In the genomic region with DNA sequence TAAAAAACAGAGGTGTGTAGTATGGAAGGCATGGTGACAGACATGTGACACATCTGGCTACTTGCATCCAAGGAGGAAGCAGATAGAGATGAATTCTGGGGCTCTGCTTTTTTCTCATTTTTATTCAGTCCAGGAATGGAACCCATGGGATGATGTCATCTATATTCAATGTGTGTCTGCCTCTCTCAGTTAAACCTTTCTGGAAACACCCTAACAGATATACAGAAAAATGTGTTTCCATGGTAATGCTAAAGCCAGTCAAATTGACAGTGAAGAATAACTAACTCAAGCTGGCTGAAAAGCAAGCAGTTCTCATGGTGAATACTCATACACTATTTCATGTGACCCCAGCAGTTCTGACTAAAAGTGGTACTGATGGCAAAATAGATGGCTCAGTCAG, we compare ENCODE assay signal across 16 mouse cellular contexts.
DNase-seq lines count a peak whose midpoint lies in the region; ATAC-seq and TF ChIP-seq lines count a peak whose summit lies in the region.
"Had no signal": no experiment of that assay in that cellular context is flagged by ENCODE, and none has a peak within 500 bp of the region (broad histone marks: within the 10 kb centered on the region; RNA-seq: fewer than 3 reads in every experiment).

No protein-coding gene starts in this region.

- no peak overlapping the region for H3K9ac ChIP-seq in forebrain, postnatal 0 days
- H3K9ac ChIP-seq in forebrain, embryonic 12.5 days: no peak overlapping the region
- H3K9ac ChIP-seq in hindbrain, postnatal 0 days (replicated peaks; ENCODE audit: low read length): no peak overlapping the region
- no peak overlapping the region for H3K9ac ChIP-seq in hindbrain, embryonic 13.5 days
- no peak overlapping the region for H3K9ac ChIP-seq in midbrain, postnatal 0 days (replicated peaks; ENCODE audit: low read length, poor library complexity, severe bottlenecking)
- H3K9ac ChIP-seq in midbrain, embryonic 13.5 days (replicated peaks): no peak overlapping the region
- H3K9ac ChIP-seq: forebrain, embryonic 15.5 days; intestine, embryonic 15.5 days had no signal

- TF ChIP-seq CTCF in forebrain, postnatal 0 days (IDR thresholded peaks at IDR 0.05; ENCODE audit: low read depth): no peak
- no peak for TF ChIP-seq CTCF in hindbrain, postnatal 0 days (IDR thresholded peaks at IDR 0.05; ENCODE audit: low read depth)
- no peak for TF ChIP-seq CTCF in midbrain, postnatal 0 days (IDR thresholded peaks at IDR 0.05)

- H3K36me3 ChIP-seq in forebrain, postnatal 0 days (ENCODE audit: insufficient read depth): no peaks in the 10 kb centered on the region
- no peaks in the 10 kb centered on the region for H3K36me3 ChIP-seq in forebrain, embryonic 12.5 days (replicated peaks)
- no peaks in the 10 kb centered on the region for H3K36me3 ChIP-seq in hindbrain, postnatal 0 days (ENCODE audit: insufficient read depth, low read length)
- H3K36me3 ChIP-seq in hindbrain, embryonic 13.5 days: no peaks in the 10 kb centered on the region
- H3K36me3 ChIP-seq in midbrain, postnatal 0 days (ENCODE audit: insufficient read depth, low read length): no peaks in the 10 kb centered on the region
- no peaks in the 10 kb centered on the region for H3K36me3 ChIP-seq in midbrain, embryonic 13.5 days
- H3K36me3 ChIP-seq: embryonic facial prominence, embryonic 10.5 days; forebrain, embryonic 15.5 days; intestine, embryonic 15.5 days had no signal

- peak; percentile 30 for DNase-seq in forebrain, postnatal 0 days
- peak; percentile 7 for DNase-seq in hindbrain, postnatal 0 days (ENCODE audit: low spot score)
- DNase-seq in midbrain, postnatal 0 days (ENCODE audit: low spot score): no peak
- no peak for DNase-seq in neural tube, embryonic 10.5 days (ENCODE audit: extremely low spot score, low spot score)
- DNase-seq: adrenal gland, postnatal 10 days; cerebellum, adult 2 months; cerebellum, postnatal 10 days; gastrocnemius, postnatal 36 days; heart, adult 11 months; heart, postnatal 10 days had no signal

- no peak overlapping the region for H3K4me3 ChIP-seq in forebrain, postnatal 0 days (ENCODE audit: low read depth, low read length)
- no peak overlapping the region for H3K4me3 ChIP-seq in forebrain, embryonic 12.5 days (replicated peaks)
- no peak overlapping the region for H3K4me3 ChIP-seq in hindbrain, postnatal 0 days (ENCODE audit: low read length)
- no peak overlapping the region for H3K4me3 ChIP-seq in hindbrain, embryonic 13.5 days
- no peak overlapping the region for H3K4me3 ChIP-seq in midbrain, postnatal 0 days (ENCODE audit: low read depth, low read length)
- H3K4me3 ChIP-seq in midbrain, embryonic 13.5 days (replicated peaks): no peak overlapping the region
- H3K4me3 ChIP-seq: embryonic facial prominence, embryonic 10.5 days; forebrain, embryonic 15.5 days; intestine, embryonic 15.5 days had no signal

- no peaks in the 10 kb centered on the region for H3K27me3 ChIP-seq in forebrain, postnatal 0 days (ENCODE audit: insufficient read depth, low read length)
- H3K27me3 ChIP-seq in forebrain, embryonic 12.5 days: no peaks in the 10 kb centered on the region
- no peaks in the 10 kb centered on the region for H3K27me3 ChIP-seq in hindbrain, postnatal 0 days (ENCODE audit: insufficient read depth, low read length)
- no peaks in the 10 kb centered on the region for H3K27me3 ChIP-seq in hindbrain, embryonic 13.5 days
- no peaks in the 10 kb centered on the region for H3K27me3 ChIP-seq in midbrain, postnatal 0 days (ENCODE audit: insufficient read depth, low read length)
- H3K27me3 ChIP-seq in midbrain, embryonic 13.5 days: no peaks in the 10 kb centered on the region
- H3K27me3 ChIP-seq: forebrain, embryonic 15.5 days; intestine, embryonic 15.5 days had no signal

- no peaks in the 10 kb centered on the region for H3K9me3 ChIP-seq in forebrain, postnatal 0 days (ENCODE audit: low read length)
- no peaks in the 10 kb centered on the region for H3K9me3 ChIP-seq in forebrain, embryonic 12.5 days
- no peaks in the 10 kb centered on the region for H3K9me3 ChIP-seq in hindbrain, postnatal 0 days (ENCODE audit: low read length)
- no peaks in the 10 kb centered on the region for H3K9me3 ChIP-seq in hindbrain, embryonic 13.5 days
- no peaks in the 10 kb centered on the region for H3K9me3 ChIP-seq in midbrain, postnatal 0 days (ENCODE audit: low read length)
- 0 out of 2 replicates have a peak, but pooled peaks cover 3% of the 10 kb centered on the region for H3K9me3 ChIP-seq in midbrain, embryonic 13.5 days
- H3K9me3 ChIP-seq: embryonic facial prominence, embryonic 10.5 days; forebrain, embryonic 15.5 days; intestine, embryonic 15.5 days had no signal

- no peaks in the 10 kb centered on the region for H3K4me1 ChIP-seq in forebrain, postnatal 0 days (ENCODE audit: insufficient read depth)
- no peaks in the 10 kb centered on the region for H3K4me1 ChIP-seq in forebrain, embryonic 12.5 days
- H3K4me1 ChIP-seq in hindbrain, postnatal 0 days (ENCODE audit: insufficient read depth, low read length): no peaks in the 10 kb centered on the region
- no peaks in the 10 kb centered on the region for H3K4me1 ChIP-seq in hindbrain, embryonic 13.5 days (replicated peaks)
- H3K4me1 ChIP-seq in midbrain, postnatal 0 days (ENCODE audit: insufficient read depth, low read length): no peaks in the 10 kb centered on the region
- H3K4me1 ChIP-seq in midbrain, embryonic 13.5 days (replicated peaks): no peaks in the 10 kb centered on the region
- H3K4me1 ChIP-seq: forebrain, embryonic 15.5 days; intestine, embryonic 15.5 days had no signal

- H3K4me2 ChIP-seq in forebrain, postnatal 0 days (ENCODE audit: low read depth): no peak overlapping the region
- H3K4me2 ChIP-seq in forebrain, embryonic 12.5 days: no peak overlapping the region
- no peak overlapping the region for H3K4me2 ChIP-seq in hindbrain, postnatal 0 days (ENCODE audit: low read depth, low read length)
- no peak overlapping the region for H3K4me2 ChIP-seq in hindbrain, embryonic 13.5 days
- no peak overlapping the region for H3K4me2 ChIP-seq in midbrain, postnatal 0 days (ENCODE audit: low read depth, low read length, poor library complexity, severe bottlenecking)
- H3K4me2 ChIP-seq in midbrain, embryonic 13.5 days (replicated peaks): no peak overlapping the region
- H3K4me2 ChIP-seq: forebrain, embryonic 15.5 days; intestine, embryonic 15.5 days had no signal

- no peak overlapping the region for H3K27ac ChIP-seq in forebrain, postnatal 0 days (ENCODE audit: low read depth, low read length)
- no peak overlapping the region for H3K27ac ChIP-seq in forebrain, embryonic 12.5 days
- no peak overlapping the region for H3K27ac ChIP-seq in hindbrain, postnatal 0 days
- H3K27ac ChIP-seq in hindbrain, embryonic 13.5 days: no peak overlapping the region
- no peak overlapping the region for H3K27ac ChIP-seq in midbrain, postnatal 0 days (ENCODE audit: low read depth, low read length)
- H3K27ac ChIP-seq in midbrain, embryonic 13.5 days: no peak overlapping the region
- H3K27ac ChIP-seq: embryonic facial prominence, embryonic 10.5 days; forebrain, embryonic 15.5 days; intestine, embryonic 15.5 days had no signal

- peak; percentile 95 for ATAC-seq in forebrain, postnatal 0 days
- ATAC-seq in forebrain, embryonic 12.5 days (ENCODE audit: low FRiP score): no peak
- ATAC-seq in hindbrain, postnatal 0 days: peak; percentile 45
- no peak for ATAC-seq in hindbrain, embryonic 13.5 days (ENCODE audit: low FRiP score)
- ATAC-seq in midbrain, postnatal 0 days (ENCODE audit: low FRiP score): peak; percentile 85
- no peak for ATAC-seq in midbrain, embryonic 13.5 days
- ATAC-seq: forebrain, embryonic 15.5 days; intestine, embryonic 15.5 days had no signal

Comparison
In these comparisons a context has a peak if more than half of its experiments do, and no peak if none do; other contexts are left out.
1. ATAC-seq: peak in forebrain, postnatal 0 days (single experiment), hindbrain, postnatal 0 days (single experiment) and midbrain, postnatal 0 days (single experiment); none in forebrain, embryonic 12.5 days (single experiment), hindbrain, embryonic 13.5 days (single experiment) and midbrain, embryonic 13.5 days (single experiment).
2. DNase-seq: peak in forebrain, postnatal 0 days (single experiment) and hindbrain, postnatal 0 days (single experiment); none in midbrain, postnatal 0 days (single experiment) and neural tube, embryonic 10.5 days (single experiment).